Mouse (Mus musculus) CD4-positive, CD25-positive, alpha-beta regulatory T cell, adult 2 months (primary cell): ENCODE measurements around the gene Tnr.

Source experiments
- DNase-seq: peaks from one replicate; pipeline ENCODE4 v3.0.0-alpha.2; 2012; ENCODE audit warnings: low read depth, low spot score

Gene Tnr

DNA sequence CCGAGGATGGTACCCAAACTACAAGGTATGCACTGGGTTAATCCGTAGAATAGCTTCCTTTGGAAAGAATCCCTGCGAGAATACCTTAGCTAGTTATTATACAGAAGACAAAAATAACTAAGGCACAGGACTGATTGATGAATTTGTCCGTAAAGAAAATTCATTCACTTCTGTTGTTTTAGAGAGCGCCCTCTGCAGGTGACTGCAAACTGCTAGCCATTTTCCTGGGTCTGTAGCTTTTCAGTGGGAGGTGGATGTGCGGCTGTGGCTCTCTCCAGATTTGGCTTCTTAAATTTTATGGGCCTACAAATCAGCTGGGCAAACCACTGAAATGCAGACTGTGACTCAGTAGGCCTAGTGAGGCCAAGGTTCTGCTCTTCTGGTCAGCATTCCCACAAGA, 42.5 kb downstream of the Tnr start:
- peak; percentile 2 for DNase-seq

GRCm38 (mm10) chr1:159567171-159567570, 43.6 kb downstream of the Tnr start:
- no peak for DNase-seq

DNA sequence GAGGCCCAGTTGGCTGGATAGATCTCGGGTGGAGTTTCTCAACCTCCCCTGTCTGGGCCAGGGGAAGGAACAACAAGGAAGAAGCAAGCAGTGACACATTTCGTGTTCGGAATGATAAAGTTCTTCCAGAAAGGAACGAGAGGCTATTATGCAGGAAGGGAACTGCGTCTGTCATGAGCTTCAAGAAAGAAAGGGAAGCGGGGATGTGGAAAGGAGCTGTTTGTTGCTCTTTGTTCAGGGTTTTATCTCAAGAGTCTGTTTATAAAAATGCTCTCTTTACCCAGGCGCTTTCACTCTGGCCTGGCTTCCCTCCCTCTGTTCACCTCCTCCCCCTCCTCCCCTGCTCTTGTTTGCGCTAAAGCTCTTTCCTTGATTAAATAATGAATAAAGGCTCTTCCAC, 46.7 kb downstream of the Tnr start:
- no peak for DNase-seq

DNA sequence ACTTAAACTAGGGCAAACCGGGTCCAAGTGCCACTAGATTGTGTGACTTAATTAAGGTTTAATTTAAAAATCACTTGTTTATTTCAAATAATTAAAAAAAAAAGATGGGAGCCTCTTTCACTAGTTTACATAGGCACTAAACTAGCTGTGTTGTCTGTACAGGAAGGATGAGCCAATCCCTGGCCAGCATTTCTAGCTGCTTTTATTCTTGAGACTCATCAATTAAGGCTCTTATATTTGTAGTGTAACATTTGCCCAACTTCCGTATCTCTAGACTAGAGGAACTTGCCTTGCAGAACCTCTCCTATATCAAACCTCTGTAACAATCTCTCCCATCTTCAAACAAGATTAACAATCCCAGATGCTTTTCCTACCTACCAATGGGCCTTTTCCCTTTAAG, 47.3 kb downstream of the Tnr start:
- no peak for DNase-seq

DNA sequence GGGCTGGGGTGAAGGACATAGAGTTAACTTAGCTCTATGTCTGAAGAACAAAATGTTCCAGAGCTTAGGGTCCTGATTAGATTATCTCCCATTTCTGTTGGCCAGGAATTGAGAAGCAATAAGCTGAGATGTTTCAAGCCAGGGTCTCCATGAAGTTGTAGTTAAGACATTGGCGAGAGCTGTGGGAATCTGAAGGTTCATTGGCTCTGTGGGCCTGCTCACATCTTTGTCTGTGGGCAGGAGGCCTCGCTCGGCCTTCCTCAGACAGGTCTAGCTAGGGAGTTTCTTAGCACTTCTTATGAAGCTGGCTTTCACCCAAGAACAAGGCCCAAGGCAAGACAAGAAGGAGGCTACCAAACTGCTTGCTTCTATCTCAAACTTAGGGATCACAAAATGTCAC, 48.4 kb downstream of the Tnr start:
- no peak for DNase-seq

DNA sequence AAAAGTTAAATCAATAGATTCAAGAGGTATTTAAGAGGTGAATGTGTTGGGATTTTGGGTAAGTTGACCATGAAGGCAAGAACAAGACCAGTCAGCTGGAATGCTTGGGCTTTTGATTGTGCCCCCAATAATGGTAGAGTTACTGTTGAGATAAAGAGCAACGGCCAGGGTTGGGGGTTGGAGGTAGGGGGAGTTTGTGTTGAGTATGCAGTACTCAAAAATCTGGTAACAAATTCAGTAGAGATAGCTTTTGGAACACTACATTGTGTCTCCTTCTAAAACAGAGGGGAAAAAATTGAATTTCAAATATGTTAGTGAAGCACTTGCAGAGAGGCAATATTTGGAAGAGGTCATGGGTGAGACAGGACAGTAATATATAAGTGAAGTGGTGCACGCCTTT, 49.5 kb downstream of the Tnr start:
- no peak for DNase-seq

GRCm38 (mm10) chr1:159574661-159575060, 51.1 kb downstream of the Tnr start:
- no peak for DNase-seq

DNA sequence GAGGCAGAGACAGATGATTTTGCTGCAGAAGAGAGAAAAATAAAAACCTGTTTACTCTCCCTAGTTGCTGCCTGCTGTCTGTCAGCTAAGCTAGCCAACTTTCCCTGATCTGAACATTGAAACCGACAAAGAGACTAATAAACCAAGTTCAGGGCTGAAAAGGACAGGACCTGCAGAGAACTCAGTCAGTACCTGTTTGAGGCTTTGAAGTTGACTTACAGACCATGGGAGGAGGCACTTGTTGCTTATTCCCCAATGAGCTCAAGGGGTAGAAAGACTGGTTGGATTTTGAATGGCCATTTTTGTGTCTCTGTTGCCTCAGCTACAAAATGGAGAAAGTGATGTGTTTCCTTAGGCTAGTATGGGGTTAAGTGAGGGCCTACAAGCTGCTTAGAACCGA, 52.7 kb downstream of the Tnr start:
- no peak for DNase-seq

DNA sequence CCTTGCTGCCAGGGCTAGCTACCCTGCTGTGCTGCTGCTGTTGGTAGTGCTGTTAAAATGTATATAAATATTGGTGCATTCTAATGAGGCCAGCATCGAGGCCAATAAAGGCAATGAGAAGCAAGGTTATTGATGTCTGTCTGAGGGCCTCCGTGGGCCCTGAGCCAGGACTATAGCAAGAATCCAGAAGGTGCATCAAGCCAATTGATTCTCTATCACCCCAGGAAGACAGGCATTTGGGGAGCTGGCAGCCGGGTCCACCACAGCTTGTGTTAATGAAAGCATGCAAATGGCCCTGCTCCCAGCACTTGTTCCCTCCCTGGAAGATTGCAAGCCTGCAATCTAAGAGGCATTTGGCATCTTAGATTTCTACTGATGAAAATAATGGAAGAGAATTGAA, 54.8 kb downstream of the Tnr start:
- no peak for DNase-seq

DNA sequence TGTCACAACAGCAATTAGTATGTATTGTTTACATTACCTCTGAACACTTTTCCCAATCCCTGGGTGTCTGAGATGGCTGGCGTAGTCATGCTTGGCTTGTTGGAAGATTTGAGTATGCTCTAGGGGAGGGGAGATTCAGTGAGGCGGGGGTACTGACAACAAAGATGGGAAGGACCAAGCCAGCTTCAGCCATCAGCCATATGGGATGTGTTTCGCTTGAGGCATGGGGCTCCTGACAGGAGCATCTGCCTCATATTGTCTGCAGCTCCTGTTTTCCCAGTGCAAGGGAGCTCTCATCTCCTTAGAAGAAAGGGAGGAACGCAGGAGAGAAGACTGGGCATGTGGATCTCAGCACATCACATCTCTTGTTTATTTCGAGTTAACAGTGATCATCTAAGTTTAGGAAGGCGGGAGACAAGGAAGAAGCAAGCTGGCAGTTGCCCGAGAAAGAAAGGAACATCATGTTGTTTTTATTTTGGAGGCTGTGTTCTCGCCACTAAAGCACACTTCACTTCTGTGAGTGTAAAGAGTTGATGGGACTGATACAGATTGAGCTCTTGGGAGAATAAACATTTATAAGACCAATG, 56.9 kb downstream of the Tnr start:
- no peak for DNase-seq

- DNase-seq: no peak
Observed at GRCm38 (mm10) chr1:159583877-159584276, 60.3 kb downstream of the Tnr start.

GRCm38 (mm10) chr1:159588741-159589140, 65.2 kb downstream of the Tnr start:
- no peak for DNase-seq

- DNase-seq: no peak
Observed at GRCm38 (mm10) chr1:159594099-159595058, 70.8 kb downstream of the Tnr start.

DNA sequence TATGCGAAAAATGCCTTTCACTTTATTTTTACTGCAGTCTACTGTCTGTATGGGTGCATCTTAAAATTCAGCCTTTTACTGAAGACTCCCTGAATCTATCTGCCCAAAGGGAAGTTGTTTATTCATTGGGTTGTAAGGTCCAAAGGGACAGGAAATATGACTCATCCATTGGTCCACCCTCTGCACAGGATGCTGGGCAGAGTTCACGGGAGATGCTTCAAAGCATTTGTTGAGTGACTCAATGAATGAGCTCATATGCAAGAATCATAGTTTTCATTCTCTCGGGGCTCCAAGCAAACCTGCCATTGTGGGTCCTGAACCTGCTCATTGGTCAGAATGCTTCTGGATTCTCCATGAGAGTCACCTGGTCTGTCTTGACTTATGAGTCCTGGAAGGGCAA, 72.2 kb downstream of the Tnr start:
- no peak for DNase-seq

- DNase-seq: no peak
Observed at GRCm38 (mm10) chr1:159596640-159597039, 73.1 kb downstream of the Tnr start.

DNA sequence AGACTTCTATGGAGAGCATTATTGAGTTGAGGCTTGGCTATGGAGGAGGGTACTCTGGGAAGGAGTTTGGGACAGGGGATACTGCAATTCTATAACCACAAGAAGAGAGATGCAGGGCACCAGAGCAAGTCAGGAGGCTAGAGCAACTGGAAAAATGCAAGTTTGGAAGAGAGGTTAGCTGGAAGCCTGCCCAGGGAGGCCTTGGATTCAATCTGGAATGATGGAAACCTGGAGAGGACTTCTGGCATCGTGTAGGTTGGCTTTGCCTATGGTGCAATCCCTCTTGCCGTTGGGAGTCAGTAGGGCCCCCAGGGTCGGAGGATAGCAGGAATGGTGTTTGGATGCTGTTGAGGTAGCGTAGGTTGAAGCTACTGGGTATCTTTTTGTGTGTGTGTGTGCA, 90.0 kb downstream of the Tnr start:
- no peak for DNase-seq

DNA sequence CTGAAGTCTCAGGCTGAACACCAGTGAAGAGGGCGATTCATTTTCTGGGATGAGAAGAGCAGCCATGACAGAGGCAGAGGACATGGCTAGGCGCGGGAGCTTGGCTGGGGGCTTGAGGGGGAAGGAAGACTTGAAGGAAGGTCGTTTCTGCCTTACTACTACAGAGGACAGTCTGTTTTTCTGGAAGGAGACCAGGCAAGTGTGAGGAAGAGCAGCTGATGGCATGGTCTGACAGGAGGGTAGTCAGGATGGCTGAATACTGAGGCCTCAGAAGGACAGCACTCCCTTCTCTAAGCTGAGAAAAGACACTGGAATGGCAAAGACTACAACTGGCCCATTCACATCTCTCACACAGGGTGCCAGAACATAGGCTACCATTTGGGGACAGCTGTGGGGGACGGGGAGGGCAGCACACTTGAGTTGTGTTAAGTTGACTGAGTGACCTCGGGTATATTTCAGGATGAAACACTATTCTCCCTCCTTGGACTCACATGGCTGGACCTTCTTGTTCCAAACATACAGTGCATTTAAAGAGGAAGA, 90.6 kb downstream of the Tnr start:
- no peak for DNase-seq

GRCm38 (mm10) chr1:159614644-159615431, 91.3 kb downstream of the Tnr start:
- no peak for DNase-seq

DNA sequence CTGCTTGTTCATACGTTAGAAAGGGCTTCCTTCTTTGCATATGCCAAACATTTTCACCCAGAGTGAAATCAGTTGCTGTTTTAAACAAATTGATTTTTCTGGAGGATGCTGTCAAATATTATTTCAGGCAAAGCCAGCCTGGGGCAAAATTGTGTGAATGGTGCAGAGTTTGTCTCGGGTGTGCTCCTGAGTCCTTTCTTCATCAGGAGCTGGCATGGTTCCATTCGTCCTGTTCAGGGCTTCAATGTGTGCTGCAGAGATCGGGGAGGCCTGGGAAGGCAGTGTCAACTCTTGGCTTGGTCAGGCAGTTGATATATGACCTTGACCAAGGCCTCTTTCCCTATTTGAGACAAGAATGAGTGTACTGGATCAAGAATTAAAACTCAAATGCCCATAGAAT, 92.1 kb downstream of the Tnr start:
- DNase-seq: no peak

DNA sequence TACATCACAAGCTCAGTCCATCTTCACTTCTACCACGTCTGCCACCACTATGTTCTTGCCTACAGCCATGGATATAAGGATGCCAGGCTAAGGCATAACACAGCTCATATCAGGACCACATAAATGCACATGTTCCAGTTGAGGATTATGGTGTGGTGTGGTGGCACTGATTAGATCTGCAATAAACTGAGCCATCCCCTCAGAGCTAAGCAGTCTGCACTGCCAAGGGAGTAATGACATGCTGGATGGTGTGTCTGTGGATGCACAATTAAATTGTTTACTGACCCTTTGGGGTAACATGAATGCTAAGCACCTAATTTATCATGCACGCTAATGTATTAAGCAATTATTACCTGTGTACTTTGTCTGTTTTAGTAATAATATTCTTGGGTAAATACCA, 95.6 kb downstream of the Tnr start:
- no peak for DNase-seq

- DNase-seq: peak; percentile 5
Observed at GRCm38 (mm10) chr1:159621321-159621720, 97.8 kb downstream of the Tnr start.

DNA sequence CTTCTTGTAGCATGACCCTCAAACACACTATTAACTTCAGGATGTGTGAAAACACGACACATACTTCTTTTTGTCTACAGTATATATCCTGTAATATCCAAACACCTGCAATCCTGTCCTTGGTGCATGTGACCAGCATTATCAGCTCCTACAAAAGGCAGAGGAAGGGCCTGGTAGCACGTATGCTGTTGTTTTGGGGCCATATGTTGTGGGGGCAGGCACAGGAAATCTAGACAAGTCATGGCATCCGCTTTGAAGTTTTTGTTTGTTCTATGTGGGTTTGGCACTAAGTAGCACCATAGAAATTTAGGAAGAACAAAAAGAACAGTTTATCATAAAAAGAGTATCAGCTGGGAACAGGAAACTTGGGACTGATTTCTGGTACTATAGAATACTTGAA, 105.5 kb downstream of the Tnr start:
- DNase-seq: no peak
